Mouse (Mus musculus) embryo, embryonic 9.5 days (tissue): ENCODE results near the gene Prim2.

Experiments
- DNase-seq: peaks from one replicate; pipeline ENCODE4 v3.0.0-alpha.2; 2017; ENCODE audit errors: extremely low spot score

The Prim2 gene

GRCm38 (mm10) chr1:33604087-33604699, 65.4 kb downstream of the Prim2 start:
- no peak for DNase-seq

- DNase-seq = no peak
Observed at GRCm38 (mm10) chr1:33599698-33600097, 69.9 kb downstream of the Prim2 start.

GRCm38 (mm10) chr1:33599019-33599667, 70.5 kb downstream of the Prim2 start:
- no peak for DNase-seq

- DNase-seq = no peak
Observed at GRCm38 (mm10) chr1:33597043-33597442, 72.6 kb downstream of the Prim2 start.

- DNase-seq = no peak
Observed at GRCm38 (mm10) chr1:33595936-33596335, 73.7 kb downstream of the Prim2 start.

- no peak for DNase-seq
Observed at GRCm38 (mm10) chr1:33594966-33595365, 74.6 kb downstream of the Prim2 start.

- DNase-seq = no peak
Observed at GRCm38 (mm10) chr1:33593718-33594388, 75.7 kb downstream of the Prim2 start.

- no peak for DNase-seq
Observed at GRCm38 (mm10) chr1:33591997-33592608, 77.5 kb downstream of the Prim2 start.

GRCm38 (mm10) chr1:33590556-33591411, 78.8 kb downstream of the Prim2 start:
- no peak for DNase-seq

GRCm38 (mm10) chr1:33589531-33589930, 80.1 kb downstream of the Prim2 start:
- no peak for DNase-seq

GRCm38 (mm10) chr1:33588557-33588956, 81.0 kb downstream of the Prim2 start:
- no peak for DNase-seq

- DNase-seq = no peak
Observed at GRCm38 (mm10) chr1:33584590-33584978, 85.0 kb downstream of the Prim2 start.

- DNase-seq = no peak
Observed at GRCm38 (mm10) chr1:33583817-33584589, 85.6 kb downstream of the Prim2 start.

- no peak for DNase-seq
Observed at GRCm38 (mm10) chr1:33578593-33578992, 91.0 kb downstream of the Prim2 start.

GRCm38 (mm10) chr1:33574459-33574858, 95.1 kb downstream of the Prim2 start:
- DNase-seq = no peak

GRCm38 (mm10) chr1:33565764-33566401, 103.7 kb downstream of the Prim2 start:
- peak; percentile 20 for DNase-seq

GRCm38 (mm10) chr1:33564032-33564431, 105.6 kb downstream of the Prim2 start:
- no peak for DNase-seq

GRCm38 (mm10) chr1:33563611-33564010, 106.0 kb downstream of the Prim2 start:
- no peak for DNase-seq

- DNase-seq = no peak
Observed at GRCm38 (mm10) chr1:33556638-33557037, 113.0 kb downstream of the Prim2 start.

- DNase-seq = no peak
Observed at GRCm38 (mm10) chr1:33555626-33556025, 114.0 kb downstream of the Prim2 start.
